Mouse (Mus musculus) G1E-ER4 (cell line): ENCODE data around the gene Alg1. TPM values are rescaled to one million over a fixed set of nuclear protein-coding genes. Genes with fewer than 3 reads are reported as not detected.

Experiments
- GATA1 ChIP-seq: IDR thresholded peaks from one replicate; pipeline ENCODE4 v1.8.0; 2012; ENCODE audit warnings: low read length, inconsistent platforms
- polyA plus RNA-seq: library from polyadenylated mRNA; stranded (reverse); fragments of >175 nt; gene quantifications from 2 replicates; pipeline ENCODE4 v1.2.3, GENCODE M21; 2012

The Alg1 gene
- polyA plus RNA-seq, 1 experiment: 4.3 TPM

DNA sequence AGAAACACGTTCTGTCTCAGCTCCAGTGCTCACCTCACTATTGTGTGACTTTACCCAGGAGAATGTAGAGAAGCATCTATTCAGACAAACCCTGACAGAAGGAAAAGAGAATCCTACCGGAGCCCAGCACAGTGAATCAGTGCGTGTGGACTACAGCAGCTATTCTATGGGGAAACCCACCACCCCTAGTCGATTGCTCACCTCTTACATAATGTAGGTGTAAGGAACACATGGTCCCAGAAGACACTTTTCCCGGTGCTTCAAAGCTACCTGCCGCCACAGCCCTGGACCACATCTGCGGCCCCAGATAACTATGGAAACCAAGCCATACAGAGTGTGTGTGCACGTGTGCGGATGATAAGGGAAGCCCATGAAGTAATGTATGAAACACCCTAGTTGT, 49.3 kb downstream of the Alg1 start:
- no peak for TF ChIP-seq GATA1

DNA sequence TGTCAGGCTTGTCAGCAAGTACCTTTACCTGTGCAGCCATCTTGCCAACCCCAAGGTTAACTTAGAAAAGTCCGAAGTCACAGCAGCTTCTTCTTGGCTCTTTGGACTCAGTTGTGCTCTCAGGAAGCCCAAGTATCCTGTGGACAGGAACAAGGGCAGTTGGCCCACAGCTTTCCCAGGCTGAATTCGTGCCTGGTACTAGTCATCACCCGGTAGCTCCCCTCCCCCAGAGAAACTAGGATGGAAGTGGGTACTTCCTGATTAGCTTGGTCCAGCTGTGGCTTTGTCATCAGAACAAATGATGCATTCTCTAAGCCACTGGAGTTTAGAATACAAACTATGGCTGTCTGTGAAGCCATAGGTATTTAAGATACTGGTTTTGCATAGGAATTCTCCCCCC, 52.0 kb downstream of the Alg1 start:
- TF ChIP-seq GATA1: no peak

Other genes starting within 250 kb of the Alg1 start
- 0.08 TPM in 1 of 2 replicates, not detected in the other for gene Sept12, start 235.8 kb upstream of the Alg1 start, polyA plus RNA-seq
- not detected in 2 replicates for gene Smim22, start 226.3 kb upstream of the Alg1 start, polyA plus RNA-seq
- gene Rogdi, start 220.1 kb upstream of the Alg1 start, polyA plus RNA-seq: 17.5 and 28.8 TPM in 2 replicates
- 17.1 and 26.7 TPM in 2 replicates for gene Glyr1, start 183.8 kb upstream of the Alg1 start, polyA plus RNA-seq
- 15.6 and 16.6 TPM in 2 replicates for gene Ubn1, start 183.6 kb upstream of the Alg1 start, polyA plus RNA-seq
- not detected in 2 replicates for gene Ppl, start 101.2 kb upstream of the Alg1 start, polyA plus RNA-seq
- not detected in 2 replicates for gene Sec14l5, start 86.5 kb upstream of the Alg1 start, polyA plus RNA-seq
- 22.6 and 25.4 TPM in 2 replicates for gene Nagpa, start 29.6 kb upstream of the Alg1 start, polyA plus RNA-seq
- gene AU021092, start 11.3 kb upstream of the Alg1 start, polyA plus RNA-seq: not detected in 2 replicates
- gene Eef2kmt, start 22.4 kb downstream of the Alg1 start, polyA plus RNA-seq: 3.8 and 4.6 TPM in 2 replicates